Mouse (Mus musculus): ENCODE measurements around the gene Ilvbl. TPM values are rescaled to one million over a fixed set of nuclear protein-coding genes. Genes with fewer than 3 reads are reported as not detected.
"Not testable (repeated sequence)": the region's sequence is repeated elsewhere in the genome, so short reads cannot be mapped to it uniquely, and the experiment has no call there.

The Ilvbl gene
- total RNA-seq (2021): 10 to 100 TPM; 30.2 to 33.2 TPM

GRCm38 (mm10) chr10:78574250-78575104, at the start of gene Ilvbl:
TSS of gene Ilvbl (plus strand) at chr10:78574346.
- intact Hi-C loops (cut with DNase I): no loop called here

GRCm38 (mm10) chr10:78525071-78525470, 49.1 kb upstream of the Ilvbl start:
- intact Hi-C loops (cut with DNase I); DNase-seq (ENCODE audit: low spot score in 2 of 2): not testable (repeated sequence)

More at GRCm38 (mm10) chr10:78574250-78575104, at the start of gene Ilvbl:
- DNase-seq (ENCODE audit: low spot score in 2 of 2): peak; percentile 90 to 91

GRCm38 (mm10) chr10:78525511-78525910, 48.6 kb upstream of the Ilvbl start:
- intact Hi-C loops (cut with DNase I): no loop called here
- DNase-seq (ENCODE audit: low spot score in 2 of 2): no peak

GRCm38 (mm10) chr10:78540943-78541342, 33.2 kb upstream of the Ilvbl start:
- DNase-seq (ENCODE audit: low spot score in 2 of 2): no peak
- intact Hi-C loops (cut with DNase I): loop anchor here (5.0 kb wide), 1 partner anchor 66 kb away; no protein-coding TSS in a partner anchor

- intact Hi-C loops (cut with DNase I): no loop called here
- DNase-seq (ENCODE audit: low spot score in 2 of 2): no peak
Measured at GRCm38 (mm10) chr10:78565070-78565469, 9.1 kb upstream of the Ilvbl start.

GRCm38 (mm10) chr10:78569191-78569590, 5.0 kb upstream of the Ilvbl start:
- no peak for DNase-seq (ENCODE audit: low spot score in 2 of 2)
- intact Hi-C loops (cut with DNase I): no loop called here

GRCm38 (mm10) chr10:78569686-78570085, 4.5 kb upstream of the Ilvbl start:
- no peak for DNase-seq (ENCODE audit: low spot score in 2 of 2)
- intact Hi-C loops (cut with DNase I): no loop called here

GRCm38 (mm10) chr10:78570416-78570815, 3.7 kb upstream of the Ilvbl start:
- DNase-seq (ENCODE audit: low spot score in 2 of 2): no peak
- intact Hi-C loops (cut with DNase I): no loop called here

GRCm38 (mm10) chr10:78570897-78571296, 3.2 kb upstream of the Ilvbl start:
- DNase-seq (ENCODE audit: low spot score in 2 of 2): no peak
- intact Hi-C loops (cut with DNase I): no loop called here

- DNase-seq (ENCODE audit: low spot score in 2 of 2): no peak
- intact Hi-C loops (cut with DNase I): no loop called here
Measured at GRCm38 (mm10) chr10:78573226-78573625, 920 bp upstream of the Ilvbl start.

- intact Hi-C loops (cut with DNase I): no loop called here
- DNase-seq (ENCODE audit: low spot score in 2 of 2): no peak
Measured at GRCm38 (mm10) chr10:78575105-78575632, 1.0 kb downstream of the Ilvbl start.

GRCm38 (mm10) chr10:78575690-78576089, 1.5 kb downstream of the Ilvbl start:
- intact Hi-C loops (cut with DNase I): no loop called here

GRCm38 (mm10) chr10:78576435-78577184, 2.5 kb downstream of the Ilvbl start:
- intact Hi-C loops (cut with DNase I): no loop called here
- no peak for DNase-seq (ENCODE audit: low spot score in 2 of 2)

More at GRCm38 (mm10) chr10:78575690-78576089, 1.5 kb downstream of the Ilvbl start:
- DNase-seq (ENCODE audit: low spot score in 2 of 2): no peak

- DNase-seq (ENCODE audit: low spot score in 2 of 2): no peak
- intact Hi-C loops (cut with DNase I): no loop called here
Measured at GRCm38 (mm10) chr10:78578204-78578603, 4.1 kb downstream of the Ilvbl start.

GRCm38 (mm10) chr10:78581121-78581520, 7.0 kb downstream of the Ilvbl start:
- intact Hi-C loops (cut with DNase I): no loop called here
- no peak for DNase-seq (ENCODE audit: low spot score in 2 of 2)

- intact Hi-C loops (cut with DNase I): no loop called here
Measured at GRCm38 (mm10) chr10:78583347-78583746, 9.2 kb downstream of the Ilvbl start.

GRCm38 (mm10) chr10:78583939-78584338, 9.8 kb downstream of the Ilvbl start:
- no peak for DNase-seq (ENCODE audit: low spot score in 2 of 2)
- intact Hi-C loops (cut with DNase I): no loop called here

More at GRCm38 (mm10) chr10:78583347-78583746, 9.2 kb downstream of the Ilvbl start:
- no peak for DNase-seq (ENCODE audit: low spot score in 2 of 2)

- DNase-seq (ENCODE audit: low spot score in 2 of 2): no peak
- intact Hi-C loops (cut with DNase I): no loop called here
Measured at GRCm38 (mm10) chr10:78584996-78585395, 10.8 kb downstream of the Ilvbl start.

- no peak for DNase-seq (ENCODE audit: low spot score in 2 of 2)
- intact Hi-C loops (cut with DNase I): no loop called here
Measured at GRCm38 (mm10) chr10:78585606-78586005, 11.5 kb downstream of the Ilvbl start.

- DNase-seq (ENCODE audit: low spot score in 2 of 2): no peak
- intact Hi-C loops (cut with DNase I): no loop called here
Measured at GRCm38 (mm10) chr10:78586026-78586425, 11.9 kb downstream of the Ilvbl start.
